Mouse (Mus musculus): ENCODE data around the gene Slc16a3.

DNA sequence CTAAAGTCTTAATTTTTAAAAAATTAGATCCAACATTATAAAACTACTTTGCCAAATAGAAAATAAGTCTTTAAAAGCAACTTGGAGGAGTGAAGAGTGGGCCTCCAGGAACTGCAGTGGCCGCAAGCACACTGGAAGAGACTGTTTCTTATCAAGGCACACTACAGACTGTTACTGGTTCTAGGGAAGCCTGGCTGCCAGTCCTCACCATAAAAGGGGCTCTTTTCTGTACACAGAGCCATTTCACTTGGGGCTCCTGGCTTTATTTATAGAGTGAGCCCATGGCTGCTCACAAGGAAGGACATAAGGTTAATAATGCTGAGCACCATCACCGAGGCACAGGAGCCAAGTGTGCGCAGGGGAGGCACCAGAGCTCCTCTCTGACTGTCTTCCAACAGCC is 25.8 kb upstream of the Slc16a3 start:
- no peak for TF ChIP-seq CTCF (IDR thresholded peaks at IDR 0.05; ENCODE audit: low read depth)
- no peak for TF ChIP-seq EP300 (IDR thresholded peaks at IDR 0.05; ENCODE audit: low read depth)

All from liver, embryonic 14.5 days (tissue).